Mouse (Mus musculus) kidney, adult 2 months (tissue): Measurements from ENCODE around the gene Cul9.

Experiments
- CTCF ChIP-seq: fragments of 200-500 bp; conservative IDR thresholded peaks from 2 replicates; pipeline ENCODE4 v1.5.1; 2011; ENCODE audit warnings: low read depth, mild to moderate bottlenecking, control low read depth, low read length, moderate library complexity, mixed read lengths; ENCODE audit not compliant: insufficient read depth, insufficient read length
- POLR2A ChIP-seq: fragments of 200-500 bp; IDR thresholded peaks from one replicate; pipeline ENCODE4 v1.6.1; 2011; ENCODE audit warnings: low read depth, low read length, control low read depth

DNA sequence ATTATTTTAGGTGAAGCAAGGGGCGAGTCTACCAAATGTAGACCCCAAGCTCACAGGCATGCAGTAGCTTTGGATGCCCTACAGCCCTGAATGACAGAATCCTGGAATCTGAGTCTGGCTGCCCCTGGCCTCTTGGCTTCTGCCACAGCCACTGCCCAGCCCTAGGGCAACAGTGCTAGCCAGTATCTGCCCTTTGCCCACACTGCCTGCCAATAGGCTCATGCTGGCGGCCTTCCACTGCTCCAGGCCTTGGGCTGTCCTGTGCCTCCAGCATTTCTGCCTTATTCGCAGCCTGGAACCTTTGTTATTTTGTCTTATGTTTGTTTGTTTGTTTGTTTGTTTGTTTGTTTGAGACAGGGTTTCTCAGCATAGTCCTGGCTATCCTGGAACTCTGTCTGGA, 40.6 kb downstream of the Cul9 start:
- no peak for TF ChIP-seq CTCF
- TF ChIP-seq POLR2A: no peak
